11 mouse cellular contexts compared by ENCODE assay signal in the genomic region with DNA sequence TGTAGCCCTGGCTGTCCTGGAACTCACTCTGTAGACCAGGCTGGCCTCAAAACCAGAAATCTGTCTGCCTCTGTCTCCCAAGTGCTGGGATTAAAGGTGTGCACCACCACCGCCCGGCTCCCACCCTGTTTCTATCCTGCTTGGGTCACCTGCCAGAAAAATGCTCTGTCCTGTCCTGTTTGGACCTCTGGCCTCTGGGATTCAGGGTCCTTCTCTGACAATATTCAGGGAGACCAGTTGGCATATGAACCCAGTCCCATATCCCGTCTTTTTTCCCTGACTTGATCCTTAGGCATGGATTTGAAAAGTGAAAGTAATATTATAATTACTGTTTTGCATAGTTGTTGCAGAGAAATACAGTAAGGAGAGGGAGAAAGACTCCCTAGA. TPM values are rescaled to one million over a fixed set of nuclear protein-coding genes. Genes with fewer than 3 reads are reported as not detected.
DNase-seq lines count a peak whose midpoint lies in the region; ATAC-seq and TF ChIP-seq lines count a peak whose summit lies in the region.
"Had no signal": no experiment of that assay in that cellular context is flagged by ENCODE, and none has a peak within 500 bp of the region (broad histone marks: within the 10 kb centered on the region; RNA-seq: fewer than 3 reads in every experiment).

No protein-coding gene starts in this region.

- dilution Hi-C loops in CH12.LX (cut with MboI; ENCODE audit: extremely low pct_ligation_motif_present, extremely low pct_unique_long_range_greater_than_20kb, low sequenced_read_pairs) = no loop called here

- TF ChIP-seq CTCF in hindbrain, postnatal 0 days (IDR thresholded peaks at IDR 0.05; ENCODE audit: low read depth) = no peak
- TF ChIP-seq CTCF in CH12.LX (conservative IDR thresholded peaks at IDR 0.05 in 1 of 2, IDR thresholded peaks at IDR 0.05 in 1 of 2; ENCODE audit: low read depth in 2 of 2, low read length in 2 of 2) = no peak

- TF ChIP-seq POLR2A in CH12.LX (IDR thresholded peaks at IDR 0.05; ENCODE audit: low read depth, low read length) = no peak

- H3K9ac ChIP-seq in hindbrain, embryonic 13.5 days = peak overlapping the region; percentile 43; the same call in 1 of the 2 replicates
- no peak overlapping the region for H3K9ac ChIP-seq in hindbrain, postnatal 0 days (replicated peaks; ENCODE audit: low read length)
- no peak overlapping the region for H3K9ac ChIP-seq in CH12.LX (ENCODE audit: insufficient read depth, low read depth)
- no peak overlapping the region for H3K9ac ChIP-seq in liver, embryonic 11.5 days (ENCODE audit: low read depth, low read length)

- ATAC-seq in hindbrain, embryonic 13.5 days (ENCODE audit: low FRiP score) = no peak
- ATAC-seq in hindbrain, postnatal 0 days = no peak
- ATAC-seq in liver, embryonic 11.5 days (replicated peaks; ENCODE audit: low FRiP score) = no peak

- H3K9me3 ChIP-seq in hindbrain, embryonic 13.5 days = no peaks in the 10 kb centered on the region
- H3K9me3 ChIP-seq in hindbrain, postnatal 0 days (ENCODE audit: low read length) = no peaks in the 10 kb centered on the region
- peaks cover 9% of the 10 kb centered on the region for H3K9me3 ChIP-seq in CH12.LX (replicated peaks; ENCODE audit: low read length)
- H3K9me3 ChIP-seq in liver, embryonic 11.5 days (ENCODE audit: control insufficient read depth, low read length) = no peaks in the 10 kb centered on the region
- H3K9me3 ChIP-seq: forebrain, embryonic 15.5 days; midbrain, embryonic 13.5 days had no signal

- no peak for TF ChIP-seq EP300 in CH12.LX (IDR thresholded peaks at IDR 0.05; ENCODE audit: low read length)

- H3K4me1 ChIP-seq in hindbrain, embryonic 13.5 days (replicated peaks) = peaks cover 52% of the 10 kb centered on the region
- H3K4me1 ChIP-seq in hindbrain, postnatal 0 days (ENCODE audit: insufficient read depth, low read length) = peaks cover 16% of the 10 kb centered on the region
- peaks cover 27 to 53% of the 10 kb centered on the region in 2 experiments for H3K4me1 ChIP-seq in CH12.LX (ENCODE audit: control insufficient read depth in 1 of 2, insufficient read depth in 2 of 2)
- peaks cover 10% of the 10 kb centered on the region for H3K4me1 ChIP-seq in liver, embryonic 11.5 days (replicated peaks; ENCODE audit: control insufficient read depth, insufficient read depth, low read length)

- in situ Hi-C loops in CH12.LX (cut with MboI; ENCODE audit: low pct_ligation_motif_present, low pct_unique_long_range_greater_than_20kb, low sequenced_read_pairs) = loop anchor here (5.0 kb wide), 1 partner anchor 129 kb away; no protein-coding TSS in a partner anchor

- no peak for TF ChIP-seq RAD21 in CH12.LX (IDR thresholded peaks at IDR 0.05; ENCODE audit: low read depth, low read length)

- DNase-seq in cerebellum, adult 18-20 months = peak; percentile 15 to 22
- DNase-seq in cerebellum, adult 11-12 months = no peak
- DNase-seq in hindbrain, postnatal 0 days (ENCODE audit: low spot score) = no peak
- DNase-seq in CH12.LX (ENCODE audit: extremely low read depth) = no peak
- DNase-seq in liver, embryonic 11.5 days (ENCODE audit: low spot score) = no peak
- DNase-seq in frontal cortex, postnatal 10 days (ENCODE audit: low spot score in 2 of 2) = no peak
- DNase-seq in thymus, postnatal 4 days = no peak

- 0 out of 2 replicates have a peak overlapping the region, but pooled peaks have one; percentile 10 for H3K4me2 ChIP-seq in hindbrain, embryonic 13.5 days
- no peak overlapping the region for H3K4me2 ChIP-seq in hindbrain, postnatal 0 days (ENCODE audit: low read depth, low read length)
- H3K4me2 ChIP-seq in CH12.LX (ENCODE audit: insufficient read depth, low read depth, poor library complexity, severe bottlenecking) = peak overlapping the region; percentile 73
- H3K4me2 ChIP-seq in liver, embryonic 11.5 days = peak overlapping the region; percentile 32

- 0 out of 2 replicates have a peak, but pooled peaks cover 7% of the 10 kb centered on the region for H3K27me3 ChIP-seq in hindbrain, embryonic 13.5 days
- no peaks in the 10 kb centered on the region for H3K27me3 ChIP-seq in hindbrain, postnatal 0 days (ENCODE audit: insufficient read depth, low read length)
- H3K27me3 ChIP-seq in CH12.LX (replicated peaks) = no peaks in the 10 kb centered on the region
- no peaks in the 10 kb centered on the region for H3K27me3 ChIP-seq in liver, embryonic 11.5 days (replicated peaks; ENCODE audit: control insufficient read depth, insufficient read depth, low read length)
- H3K27me3 ChIP-seq: forebrain, embryonic 15.5 days had no signal

- 87% methylated on average over 3 of the region's 3 CpGs for WGBS in hindbrain, embryonic 13.5 days
- WGBS in hindbrain, postnatal 0 days = 75% methylated on average over 3 of the region's 3 CpGs
- 82% methylated on average over 3 of the region's 3 CpGs for WGBS in liver, embryonic 11.5 days

- H3K4me3 ChIP-seq in hindbrain, embryonic 13.5 days = no peak overlapping the region
- no peak overlapping the region for H3K4me3 ChIP-seq in hindbrain, postnatal 0 days (ENCODE audit: low read length)
- peak overlapping the region; percentile 38 to 60 (median 43) for H3K4me3 ChIP-seq in CH12.LX (replicated peaks in 1 of 3; ENCODE audit: low read depth in 2 of 3, low read length in 2 of 3, poor library complexity in 1 of 3)
- H3K4me3 ChIP-seq in liver, embryonic 11.5 days (ENCODE audit: low read depth, low read length) = no peak overlapping the region

- H3K36me3 ChIP-seq in hindbrain, embryonic 13.5 days = peaks cover 33% of the 10 kb centered on the region
- H3K36me3 ChIP-seq in hindbrain, postnatal 0 days (ENCODE audit: insufficient read depth, low read length) = peaks cover 17% of the 10 kb centered on the region
- peaks cover 21 to 32% of the 10 kb centered on the region in 2 experiments for H3K36me3 ChIP-seq in CH12.LX (replicated peaks in 1 of 2; ENCODE audit: control insufficient read depth in 1 of 2, insufficient read depth in 1 of 2, low read length in 1 of 2)
- H3K36me3 ChIP-seq in liver, embryonic 11.5 days (ENCODE audit: control insufficient read depth, insufficient read depth, low read length) = peaks cover 3% of the 10 kb centered on the region; the same call in 1 of the 2 replicates

- no peaks in the 10 kb centered on the region for H3K79me2 ChIP-seq in CH12.LX (replicated peaks; ENCODE audit: control insufficient read depth, extremely low read depth, insufficient read depth, poor library complexity, severe bottlenecking)

- no peak overlapping the region for H3K27ac ChIP-seq in hindbrain, embryonic 13.5 days
- no peak overlapping the region for H3K27ac ChIP-seq in hindbrain, postnatal 0 days
- peak overlapping the region; percentile 78 for H3K27ac ChIP-seq in CH12.LX (ENCODE audit: insufficient read depth, low read depth)
- H3K27ac ChIP-seq in liver, embryonic 11.5 days (ENCODE audit: low read depth, low read length) = no peak overlapping the region
- H3K27ac ChIP-seq: midbrain, embryonic 13.5 days had no signal

TF ChIP-seq in CH12.LX, 34 proteins besides CTCF, POLR2A, EP300 and RAD21 (continues in another document):
- TF ChIP-seq MXI1 (IDR thresholded peaks at IDR 0.05; ENCODE audit: low read depth, low read length) (peak; percentile 12; the same call in 1 of the 2 replicates), ZKSCAN1 (IDR thresholded peaks at IDR 0.05; ENCODE audit: borderline replicate concordance, low read depth, low read length) (no peak)

RNA-seq across cellular contexts. Expression of gene Grn, which starts 1.6 kb away (rescaled TPM):
- polyA plus RNA-seq in hindbrain, embryonic 13.5 days (2015; fragmentation: Nextera tagmentation; extraction: Ambion mirVana) = 76.5 and 77.3 TPM in 2 replicates
- 85.6 and 98.5 TPM in 2 replicates for total RNA-seq in hindbrain, postnatal 0 days (2014; rRNA removed)
- polyA plus RNA-seq in hindbrain, postnatal 0 days (2015; fragmentation: Nextera tagmentation; extraction: Ambion mirVana) = 98.4 and 104 TPM in 2 replicates
- total RNA-seq in CH12.LX (2012; rRNA removed) (106 and 165 TPM in 2 replicates), CH12.LX (2014; rRNA removed) (63.7 and 80.6 TPM in 2 replicates)
- 420 and 453 TPM in 2 replicates for polyA plus RNA-seq in CH12.LX (2012; ENCODE audit: insufficient read length, low read depth)
- polyA plus RNA-seq in liver, embryonic 11.5 days (2014; fragmentation: Nextera tagmentation; extraction: Ambion mirVana) = 68.1 and 69.5 TPM in 2 replicates

RNA-seq across cellular contexts. Expression of gene Fam171a2, which starts 15.8 kb away (rescaled TPM):
- polyA plus RNA-seq in hindbrain, embryonic 13.5 days (2015; fragmentation: Nextera tagmentation; extraction: Ambion mirVana) = 15.9 and 17.1 TPM in 2 replicates
- total RNA-seq in hindbrain, postnatal 0 days (2014; rRNA removed) = 546 and 699 TPM in 2 replicates
- 20.6 and 21.0 TPM in 2 replicates for polyA plus RNA-seq in hindbrain, postnatal 0 days (2015; fragmentation: Nextera tagmentation; extraction: Ambion mirVana)
- total RNA-seq in CH12.LX (2012; rRNA removed) (not detected in 2 replicates), CH12.LX (2014; rRNA removed) (not detected in 2 replicates)
- not detected in 2 replicates for polyA plus RNA-seq in CH12.LX (2012; ENCODE audit: insufficient read length, low read depth)
- polyA plus RNA-seq in liver, embryonic 11.5 days (2014; fragmentation: Nextera tagmentation; extraction: Ambion mirVana) = 1.8 and 2.0 TPM in 2 replicates
- total RNA-seq: granulocyte monocyte progenitor cell, adult 5-6 weeks had no signal

RNA-seq across cellular contexts. Expression of gene Slc25a39, which starts 24.0 kb away (rescaled TPM):
- polyA plus RNA-seq in hindbrain, embryonic 13.5 days (2015; fragmentation: Nextera tagmentation; extraction: Ambion mirVana) = 139 and 147 TPM in 2 replicates
- total RNA-seq in hindbrain, postnatal 0 days (2014; rRNA removed) = 169 and 194 TPM in 2 replicates
- polyA plus RNA-seq in hindbrain, postnatal 0 days (2015; fragmentation: Nextera tagmentation; extraction: Ambion mirVana) = 165 and 176 TPM in 2 replicates
- total RNA-seq in CH12.LX (2012; rRNA removed) (169 and 199 TPM in 2 replicates), CH12.LX (2014; rRNA removed) (108 and 112 TPM in 2 replicates)
- polyA plus RNA-seq in CH12.LX (2012; ENCODE audit: insufficient read length, low read depth) = 198 and 226 TPM in 2 replicates
- 282 and 283 TPM in 2 replicates for polyA plus RNA-seq in liver, embryonic 11.5 days (2014; fragmentation: Nextera tagmentation; extraction: Ambion mirVana)

RNA-seq across cellular contexts. Expression of gene Itga2b, which starts 38.2 kb away (rescaled TPM):
- 5.9 and 6.2 TPM in 2 replicates for polyA plus RNA-seq in hindbrain, embryonic 13.5 days (2015; fragmentation: Nextera tagmentation; extraction: Ambion mirVana)
- 3.5 and 5.6 TPM in 2 replicates for total RNA-seq in hindbrain, postnatal 0 days (2014; rRNA removed)
- 13.7 and 14.2 TPM in 2 replicates for polyA plus RNA-seq in hindbrain, postnatal 0 days (2015; fragmentation: Nextera tagmentation; extraction: Ambion mirVana)
- total RNA-seq in CH12.LX (2012; rRNA removed) (2.2 and 3.0 TPM in 2 replicates), CH12.LX (2014; rRNA removed) (0.81 and 0.95 TPM in 2 replicates)
- polyA plus RNA-seq in CH12.LX (2012; ENCODE audit: insufficient read length, low read depth) = 2.3 and 3.6 TPM in 2 replicates
- 76.2 and 80.3 TPM in 2 replicates for polyA plus RNA-seq in liver, embryonic 11.5 days (2014; fragmentation: Nextera tagmentation; extraction: Ambion mirVana)

RNA-seq across cellular contexts. Expression of gene Rundc3a, which starts 38.5 kb away (rescaled TPM):
- 135 and 144 TPM in 2 replicates for polyA plus RNA-seq in hindbrain, embryonic 13.5 days (2015; fragmentation: Nextera tagmentation; extraction: Ambion mirVana)
- total RNA-seq in hindbrain, postnatal 0 days (2014; rRNA removed) = 310 and 349 TPM in 2 replicates
- 114 and 125 TPM in 2 replicates for polyA plus RNA-seq in hindbrain, postnatal 0 days (2015; fragmentation: Nextera tagmentation; extraction: Ambion mirVana)
- 9.0 and 16.3 TPM in 2 replicates for total RNA-seq in CH12.LX (2012; rRNA removed)
- total RNA-seq in CH12.LX (2014; rRNA removed) = 1.3 and 1.4 TPM in 2 replicates
- polyA plus RNA-seq in CH12.LX (2012; ENCODE audit: insufficient read length, low read depth) = 3.3 and 4.8 TPM in 2 replicates
- polyA plus RNA-seq in liver, embryonic 11.5 days (2014; fragmentation: Nextera tagmentation; extraction: Ambion mirVana) = 1.8 and 2.6 TPM in 2 replicates
- total RNA-seq: granulocyte monocyte progenitor cell, adult 5-6 weeks had no signal

Comparison
In these comparisons a context has a peak if more than half of its experiments do, and no peak if none do; other contexts are left out.
1. DNase-seq: peak in cerebellum, adult 18-20 months (2 of 2); none in cerebellum, adult 11-12 months (single experiment), hindbrain, postnatal 0 days (single experiment), CH12.LX (single experiment), liver, embryonic 11.5 days (single experiment), frontal cortex, postnatal 10 days (0 of 2) and thymus, postnatal 4 days (single experiment).
2. H3K4me3 ChIP-seq: peak in CH12.LX (3 of 3); none in hindbrain, embryonic 13.5 days (single experiment), hindbrain, postnatal 0 days (single experiment) and liver, embryonic 11.5 days (single experiment).